Mouse (Mus musculus) T-helper 2 cell (primary cell): ENCODE measurements around the gene Lrrc4c.

Experiments used
- in situ Hi-C: fragments of 300-600 bp; cut with MboI, MseI; formaldehyde crosslinking; loops from one replicate; pipeline ENCODE4 v1.15.1; 2025; ENCODE audit warnings: high pct_unique_total_duplicates

The Lrrc4c gene

GRCm38 (mm10) chr2:97604688-97605215 is 1286.8 kb downstream of the Lrrc4c start:
- in situ Hi-C loops = no loop called here

- in situ Hi-C loops = no loop called here
Observed at GRCm38 (mm10) chr2:97609436-97609835, 1291.5 kb downstream of the Lrrc4c start.

- in situ Hi-C loops = no loop called here
Observed at GRCm38 (mm10) chr2:97610566-97610965, 1292.6 kb downstream of the Lrrc4c start.

- in situ Hi-C loops = no loop called here
Observed at GRCm38 (mm10) chr2:97614724-97615123, 1296.8 kb downstream of the Lrrc4c start.

- in situ Hi-C loops = no loop called here
Observed at GRCm38 (mm10) chr2:97618589-97618988, 1300.6 kb downstream of the Lrrc4c start.

- in situ Hi-C loops = no loop called here
Observed at GRCm38 (mm10) chr2:97639941-97640340, 1322.0 kb downstream of the Lrrc4c start.

- in situ Hi-C loops = no loop called here
Observed at GRCm38 (mm10) chr2:97641661-97642060, 1323.7 kb downstream of the Lrrc4c start.

GRCm38 (mm10) chr2:97652711-97653110 is 1334.7 kb downstream of the Lrrc4c start:
- in situ Hi-C loops = no loop called here
